Mouse (Mus musculus): ENCODE data around the gene Ift20.

The Ift20 gene

GRCm38 (mm10) chr11:78536080-78536689 lies at the start of gene Ift20, which contains the start of gene Tnfaip1:
Gene Ift20 (plus strand): TSS chr11:78536361.
Gene Tnfaip1 (minus strand): TSS chr11:78536332.
- peak; percentile 99 for DNase-seq

GRCm38 (mm10) chr11:78488168-78488567 lies 48.0 kb upstream of the Ift20 start:
- DNase-seq = peak; percentile 75

GRCm38 (mm10) chr11:78490781-78491241 lies 45.4 kb upstream of the Ift20 start:
- DNase-seq = no peak

GRCm38 (mm10) chr11:78495904-78496303 lies 40.3 kb upstream of the Ift20 start:
- DNase-seq = no peak

- DNase-seq = no peak
Measured at GRCm38 (mm10) chr11:78497071-78497541, 39.1 kb upstream of the Ift20 start.

GRCm38 (mm10) chr11:78497544-78498522 lies 38.3 kb upstream of the Ift20 start, which contains the start of gene Sarm1:
Gene Sarm1 (minus strand): TSS chr11:78497754.
- DNase-seq = peak; percentile 94

GRCm38 (mm10) chr11:78499004-78499403 lies 37.2 kb upstream of the Ift20 start, which contains the start of gene Vtn:
Gene Vtn (plus strand): TSS chr11:78499091.
- DNase-seq = no peak

- DNase-seq = no peak
Measured at GRCm38 (mm10) chr11:78499543-78499942, 36.6 kb upstream of the Ift20 start.

- no peak for DNase-seq
Measured at GRCm38 (mm10) chr11:78500623-78501202, 35.4 kb upstream of the Ift20 start.

GRCm38 (mm10) chr11:78501529-78501928 lies 34.6 kb upstream of the Ift20 start:
- no peak for DNase-seq

- no peak for DNase-seq
Measured at GRCm38 (mm10) chr11:78502909-78503650, 33.1 kb upstream of the Ift20 start, which contains the start of gene Sebox. Gene Sebox (plus strand): TSS chr11:78503447.

- no peak for DNase-seq
Measured at GRCm38 (mm10) chr11:78505430-78505829, 30.7 kb upstream of the Ift20 start.

GRCm38 (mm10) chr11:78509148-78509547 lies 27.0 kb upstream of the Ift20 start:
- DNase-seq = no peak

GRCm38 (mm10) chr11:78512025-78512957 lies 23.9 kb upstream of the Ift20 start, which contains the start of the genes Tmem199 and Poldip2:
Gene Tmem199 (minus strand): TSS chr11:78512172.
Gene Poldip2 (plus strand): TSS chr11:78512193.
- peak; percentile 88 for DNase-seq

- DNase-seq = no peak
Measured at GRCm38 (mm10) chr11:78513106-78513790, 22.9 kb upstream of the Ift20 start.

- no peak for DNase-seq
Measured at GRCm38 (mm10) chr11:78515549-78516325, 20.4 kb upstream of the Ift20 start.

- no peak for DNase-seq
Measured at GRCm38 (mm10) chr11:78518931-78519330, 17.2 kb upstream of the Ift20 start.

GRCm38 (mm10) chr11:78521880-78522279 lies 14.3 kb upstream of the Ift20 start:
- no peak for DNase-seq

- peak; percentile 62 for DNase-seq
Measured at GRCm38 (mm10) chr11:78522481-78522997, 13.6 kb upstream of the Ift20 start.
